Mouse (Mus musculus) heart, adult 2 months (tissue): ENCODE data around the gene Otogl. TPM values are rescaled to one million over a fixed set of nuclear protein-coding genes. Genes with fewer than 3 reads are reported as not detected.

ENCODE experiments used
- DNase-seq, 2 experiments: peaks; one replicate each; pipeline ENCODE4 v3.0.0; 2021
- H3K27ac ChIP-seq: fragments of 200-600 bp; 2 replicates; pipeline ENCODE4 v1.8.1; 2022
- H3K27me3 ChIP-seq: fragments of 200-500 bp; 2 replicates; pipeline ENCODE4 v1.6.1; 2012; ENCODE audit warnings: mild to moderate bottlenecking, low read length, inconsistent platforms, mixed read lengths; ENCODE audit not compliant: control insufficient read depth, insufficient read depth
- H3K36me3 ChIP-seq: fragments of 200-500 bp; 2 replicates; pipeline ENCODE4 v1.6.1; 2012; ENCODE audit warnings: low read length, inconsistent platforms; ENCODE audit not compliant: control insufficient read depth, insufficient read depth
- H3K4me1 ChIP-seq: fragments of 200-500 bp; 2 replicates; pipeline ENCODE4 v1.6.1; 2011; ENCODE audit warnings: low read length; ENCODE audit not compliant: control insufficient read depth, insufficient read depth
- H3K4me3 ChIP-seq: fragments of 200-600 bp; 2 replicates; pipeline ENCODE4 v1.8.1; 2022
- H3K79me2 ChIP-seq: fragments of 200-500 bp; replicated peaks from 2 replicates; pipeline ENCODE4 v1.6.1; 2012; ENCODE audit warnings: mild to moderate bottlenecking, inconsistent platforms, low read length, moderate library complexity, mixed read lengths; ENCODE audit not compliant: control insufficient read depth, insufficient read depth
- H3K9ac ChIP-seq: fragments of 200-500 bp; 2 replicates; pipeline ENCODE4 v1.6.1; 2012; ENCODE audit warnings: low read depth, mild to moderate bottlenecking, control low read depth, inconsistent platforms, low read length, mixed read lengths
- CTCF ChIP-seq: fragments of 200-600 bp; IDR thresholded peaks from 2 replicates; pipeline ENCODE4 v1.8.1; 2022; ENCODE audit warnings: antibody characterized with exemption, mild to moderate bottlenecking, moderate library complexity
- EP300 ChIP-seq: fragments of 200-500 bp; IDR thresholded peaks from 2 replicates; pipeline ENCODE4 v1.6.1; 2011; ENCODE audit warnings: low read depth, low read length, control low read depth; ENCODE audit not compliant: insufficient read depth
- POLR2A ChIP-seq: fragments of 200-500 bp; IDR thresholded peaks from 2 replicates; pipeline ENCODE4 v1.6.1; 2011; ENCODE audit warnings: mild to moderate bottlenecking, low read depth, low read length, control low read depth; ENCODE audit not compliant: insufficient read depth
- WGBS: fragments of 180-500 bp; shearing (Covaris S2); methylation state at CpG from one replicate; pipeline ENCODE4 v1.1.7; 2018; 5-methylcytosine and 5-hydroxymethylcytosine counted together
- intact Hi-C: fragments of 180-260 bp; cut with DNase I; formaldehyde crosslinking; loops from one replicate; pipeline ENCODE4 v1.15.1; 2025
- polyA plus RNA-seq: library from polyadenylated mRNA; depleted of rRNA; stranded (reverse); fragments of >200 nt; gene quantifications from 2 replicates; pipeline ENCODE4 v1.2.3, GENCODE M21; 2012
- total RNA-seq, 2 experiments: library from RNA; stranded (reverse); gene quantifications; 2 replicates each; pipeline ENCODE4 v1.2.3; 2021

The Otogl gene
- total and polyA plus RNA-seq, 3 experiments, result 0.02 to 0.07 TPM; not detected in 1

- no peak overlapping the region for H3K4me3 ChIP-seq
- no peaks in the 10 kb centered on the region for H3K36me3 ChIP-seq
- no peaks in the 10 kb centered on the region for H3K4me1 ChIP-seq
- DNase-seq, result no peak
- no peak overlapping the region for H3K9ac ChIP-seq
- H3K79me2 ChIP-seq, result no peaks in the 10 kb centered on the region
- no peaks in the 10 kb centered on the region for H3K27me3 ChIP-seq
- H3K27ac ChIP-seq, result no peak overlapping the region
- TF ChIP-seq EP300 (no peak), POLR2A (no peak)
- intact Hi-C loops, result loop anchor here (5.0 to 10.0 kb wide), 4 partner anchors 63 to 588 kb away; no protein-coding TSS in a partner anchor
- 86% methylated on average over 3 of the region's 3 CpGs for WGBS
These were observed 52.7 kb downstream of the Otogl start for GRCm38 (mm10) chr10:107859220-107859619.

- Histone ChIP-seq H3K36me3 (no peaks in the 10 kb centered on the region), H3K79me2 (no peaks in the 10 kb centered on the region), H3K4me1 (no peaks in the 10 kb centered on the region), H3K27ac (no peak overlapping the region), H3K4me3 (no peak overlapping the region), H3K27me3 (no peaks in the 10 kb centered on the region), H3K9ac (no peak overlapping the region)
- intact Hi-C loops, result loop anchor here (5.0 to 10.0 kb wide), 4 partner anchors 64 to 589 kb away; no protein-coding TSS in a partner anchor
- peak in 1 of 2 experiments; percentile 5 for DNase-seq
- 21% methylated on average over 7 of the region's 7 CpGs for WGBS
- TF ChIP-seq EP300 (no peak), CTCF (peak; percentile 89)
These were observed 53.2 kb downstream of the Otogl start for GRCm38 (mm10) chr10:107858684-107859083.

DNA sequence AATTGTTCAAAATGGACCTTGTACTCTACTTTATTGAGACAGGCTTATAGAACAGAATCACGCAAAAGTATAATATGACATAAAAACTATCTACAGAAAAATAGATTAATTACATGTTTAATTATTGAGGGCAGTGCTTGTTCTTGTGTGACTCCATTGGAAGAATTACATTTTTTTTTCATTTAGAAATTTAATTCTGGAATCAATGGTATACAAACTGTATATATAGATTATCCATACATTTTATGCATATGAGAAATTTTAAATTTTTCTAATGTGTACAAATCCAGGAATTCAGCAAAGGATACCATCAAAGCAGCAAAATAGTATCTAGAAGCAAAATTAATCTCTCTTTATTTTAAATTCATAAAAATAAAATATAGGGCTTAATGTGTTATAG is 67.0 kb downstream of the Otogl start:
- 95% methylated on average over 1 of the region's 1 CpGs for WGBS
- H3K27ac ChIP-seq, result no peak overlapping the region
- no peak for DNase-seq

GRCm38 (mm10) chr10:107834452-107835239 is 77.3 kb downstream of the Otogl start:
- Histone ChIP-seq H3K27ac (no peak overlapping the region; the same call in 1 of the 2 replicates), H3K4me1 (no peaks in the 10 kb centered on the region), H3K27me3 (no peaks in the 10 kb centered on the region), H3K36me3 (no peaks in the 10 kb centered on the region), H3K79me2 (no peaks in the 10 kb centered on the region), H3K9ac (no peak overlapping the region), H3K4me3 (no peak overlapping the region)
- no peak for TF ChIP-seq CTCF
- TF ChIP-seq POLR2A, result no peak
- no peak for TF ChIP-seq EP300
- intact Hi-C loops, result no loop called here
- 54% methylated on average over 4 of the region's 4 CpGs for WGBS
- DNase-seq, result no peak

More for the DNA sequence above, 67.0 kb downstream of the Otogl start:
- H3K4me3 ChIP-seq, result no peak overlapping the region
- intact Hi-C loops, result no loop called here
- no peaks in the 10 kb centered on the region for H3K27me3 ChIP-seq
- H3K4me1 ChIP-seq, result no peaks in the 10 kb centered on the region
- H3K9ac ChIP-seq, result no peak overlapping the region
- no peaks in the 10 kb centered on the region for H3K79me2 ChIP-seq
- TF ChIP-seq POLR2A (no peak), EP300 (no peak), CTCF (no peak)
- no peaks in the 10 kb centered on the region for H3K36me3 ChIP-seq

DNA sequence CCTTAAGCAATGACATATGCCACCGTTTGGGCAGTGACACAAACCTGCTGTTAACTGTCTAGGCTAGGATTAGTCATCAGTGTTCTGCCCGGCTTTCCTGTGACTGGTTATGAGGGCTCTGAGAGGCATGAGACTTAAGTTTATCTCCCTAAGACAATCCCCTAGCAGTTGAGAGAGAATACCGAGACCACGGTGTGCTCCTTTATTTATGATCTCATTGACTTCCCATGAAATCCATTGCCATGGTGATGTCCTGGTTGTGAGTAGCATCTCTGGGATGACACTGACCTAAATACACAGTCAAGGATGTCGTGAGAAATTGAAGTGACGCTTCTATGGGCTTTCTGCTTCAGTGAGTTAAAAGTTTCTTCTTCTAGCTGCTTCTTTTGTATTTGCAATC is 82.8 kb downstream of the Otogl start:
- H3K79me2 ChIP-seq, result no peaks in the 10 kb centered on the region
- no peaks in the 10 kb centered on the region for H3K27me3 ChIP-seq
- DNase-seq, result no peak
- no peaks in the 10 kb centered on the region for H3K4me1 ChIP-seq
- no peak overlapping the region for H3K27ac ChIP-seq
- WGBS, result 71% methylated on average over 6 of the region's 6 CpGs
- no peaks in the 10 kb centered on the region for H3K36me3 ChIP-seq
- TF ChIP-seq POLR2A (no peak), EP300 (no peak), CTCF (no peak)
- no peak overlapping the region for H3K9ac ChIP-seq
- no peak overlapping the region for H3K4me3 ChIP-seq
- intact Hi-C loops, result no loop called here

- 73% methylated on average over 16 of the region's 16 CpGs for WGBS
- no peaks in the 10 kb centered on the region for H3K4me1 ChIP-seq
- intact Hi-C loops, result no loop called here
These were observed 98.0 kb downstream of the Otogl start for GRCm38 (mm10) chr10:107813814-107814483.

More at GRCm38 (mm10) chr10:107813814-107814483, 98.0 kb downstream of the Otogl start:
- H3K4me3 ChIP-seq, result no peak overlapping the region
- H3K27me3 ChIP-seq, result no peaks in the 10 kb centered on the region
- no peaks in the 10 kb centered on the region for H3K36me3 ChIP-seq
- no peak overlapping the region for H3K9ac ChIP-seq
- no peak for DNase-seq
- no peak overlapping the region for H3K27ac ChIP-seq
- TF ChIP-seq EP300, result no peak
- no peak for TF ChIP-seq POLR2A
- no peak for TF ChIP-seq CTCF
- H3K79me2 ChIP-seq, result no peaks in the 10 kb centered on the region
